Mouse (Mus musculus) liver, embryonic 16.5 days (tissue): ENCODE data around the gene Plod2. TPM values are rescaled to one million over a fixed set of nuclear protein-coding genes. Genes with fewer than 3 reads are reported as not detected.

Source experiments
- ATAC-seq: fragments of 200-750 bp; cut with Nextera tagmentation; 2 replicates; pipeline ENCODE4 v1.8.0; 2017; ENCODE audit warnings: low read depth, mild to moderate bottlenecking, moderate number of reproducible peaks, moderate library complexity
- H3K27ac ChIP-seq: fragments of 300-500 bp; sonication (generic); 2 replicates; pipeline ENCODE4 v1.5.1; 2014; ENCODE audit warnings: mild to moderate bottlenecking, low read length
- H3K27me3 ChIP-seq: fragments of 300-500 bp; sonication (generic); 2 replicates; pipeline ENCODE4 v1.6.1; 2014; ENCODE audit warnings: low read depth, low read length, mixed read lengths; ENCODE audit not compliant: control insufficient read depth, insufficient read depth
- H3K36me3 ChIP-seq: fragments of 300-500 bp; sonication (generic); 2 replicates; pipeline ENCODE4 v1.6.1; 2014; ENCODE audit warnings: mild to moderate bottlenecking; ENCODE audit not compliant: control insufficient read depth, insufficient read depth
- H3K4me1 ChIP-seq: fragments of 300-500 bp; sonication (generic); 2 replicates; pipeline ENCODE4 v1.6.1; 2014; ENCODE audit warnings: low read depth, low read length, mixed read lengths; ENCODE audit not compliant: control insufficient read depth
- H3K4me2 ChIP-seq: fragments of 300-500 bp; sonication (generic); 2 replicates; pipeline ENCODE4 v1.6.1; 2014; ENCODE audit warnings: low read depth, low read length, mixed read lengths
- H3K4me3 ChIP-seq: fragments of 300-500 bp; sonication (generic); 2 replicates; pipeline ENCODE4 v1.5.1; 2014; ENCODE audit warnings: low read depth, mild to moderate bottlenecking, low read length
- H3K9ac ChIP-seq: fragments of 300-500 bp; sonication (generic); 2 replicates; pipeline ENCODE4 v1.6.1; 2014; ENCODE audit warnings: low read depth, low read length
- H3K9me3 ChIP-seq: fragments of 300-500 bp; sonication (generic); replicated peaks from 2 replicates; pipeline ENCODE4 v1.6.1; 2016; ENCODE audit warnings: low read length; ENCODE audit not compliant: control insufficient read depth
- WGBS: fragments of 180-500 bp; shearing (Covaris S2); extraction: QIAGEN DNeasy Blood & Tissue Kit; methylation state at CpG from one replicate; pipeline ENCODE4 v1.1.7; 2014; ENCODE audit not compliant: insufficient replicate concordance; 5-methylcytosine and 5-hydroxymethylcytosine counted together
- polyA plus RNA-seq: library from polyadenylated mRNA; unstranded; fragments of >200 nt; fragmentation: Nextera tagmentation; extraction: Ambion mirVana; gene quantifications from 2 replicates; pipeline ENCODE4 v1.2.1, GENCODE M21; 2015

Gene Plod2
- polyA plus RNA-seq, 1 experiment from 2014 or later = 3.0 TPM

DNA sequence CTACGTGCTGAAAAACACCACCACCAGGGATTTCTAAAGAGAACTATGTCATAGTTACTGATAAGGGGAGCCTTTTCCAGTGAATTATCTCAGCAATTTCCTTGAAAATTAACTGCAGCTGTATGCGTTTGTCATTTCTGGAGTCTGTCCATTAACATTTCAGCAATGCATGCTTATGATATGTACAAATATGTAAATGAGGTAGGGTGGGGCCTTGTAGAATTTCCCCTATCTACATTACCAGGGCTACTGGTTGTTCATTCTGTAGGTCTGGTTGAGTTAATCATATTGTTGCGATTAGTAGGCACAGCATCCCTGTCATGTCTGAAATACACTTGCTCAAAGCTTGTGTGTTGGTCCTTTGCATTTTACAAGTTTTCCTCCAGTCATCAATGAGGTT lies 92.8 kb downstream of the Plod2 start:
- Histone ChIP-seq H3K9ac (no peak overlapping the region), H3K27me3 (no peaks in the 10 kb centered on the region), H3K9me3 (no peaks in the 10 kb centered on the region), H3K4me1 (no peaks in the 10 kb centered on the region), H3K27ac (no peak overlapping the region), H3K4me3 (no peak overlapping the region), H3K4me2 (no peak overlapping the region), H3K36me3 (no peaks in the 10 kb centered on the region)
- no peak for ATAC-seq
- 51% methylated on average over 3 of the region's 3 CpGs for WGBS

DNA sequence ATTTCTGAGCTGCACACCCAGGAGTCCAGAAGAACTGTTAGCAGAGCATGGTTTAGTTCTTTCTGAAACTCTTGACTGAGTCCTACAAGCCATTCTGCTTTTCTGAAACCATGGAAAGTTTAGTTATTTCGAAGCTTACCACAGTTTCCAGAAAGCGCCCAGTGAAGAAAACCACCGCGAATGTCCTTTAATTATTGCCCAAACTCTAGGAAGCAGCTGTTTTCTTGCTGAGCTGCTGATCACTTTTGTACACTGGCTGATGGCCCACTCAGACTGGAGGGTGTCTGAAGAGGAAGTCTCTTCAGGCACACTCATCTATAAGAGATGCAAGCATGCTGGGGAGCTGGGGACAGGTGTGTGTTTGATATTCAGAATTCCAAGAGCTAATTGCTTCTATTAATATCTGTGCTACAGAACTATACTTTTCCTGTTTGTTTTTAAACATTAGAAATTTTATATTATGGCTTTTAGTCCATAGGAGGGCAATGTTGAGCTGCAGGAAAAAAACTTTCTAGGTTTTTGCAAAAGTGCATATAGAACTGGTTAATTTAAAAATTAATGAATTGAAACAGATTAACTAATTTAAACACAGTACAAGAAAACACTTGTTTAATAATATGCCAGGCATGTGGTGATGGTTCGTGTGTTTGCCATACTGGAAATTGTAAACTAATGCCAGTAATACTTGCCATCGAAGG lies 97.3 kb downstream of the Plod2 start:
- 67% methylated on average over 6 of the region's 6 CpGs for WGBS
- no peak overlapping the region for H3K9ac ChIP-seq
- H3K4me3 ChIP-seq = no peak overlapping the region
- no peaks in the 10 kb centered on the region for H3K27me3 ChIP-seq
- no peaks in the 10 kb centered on the region for H3K36me3 ChIP-seq
- no peak overlapping the region for H3K4me2 ChIP-seq
- no peak overlapping the region for H3K27ac ChIP-seq
- ATAC-seq = no peak
- no peaks in the 10 kb centered on the region for H3K4me1 ChIP-seq
- H3K9me3 ChIP-seq = no peaks in the 10 kb centered on the region

DNA sequence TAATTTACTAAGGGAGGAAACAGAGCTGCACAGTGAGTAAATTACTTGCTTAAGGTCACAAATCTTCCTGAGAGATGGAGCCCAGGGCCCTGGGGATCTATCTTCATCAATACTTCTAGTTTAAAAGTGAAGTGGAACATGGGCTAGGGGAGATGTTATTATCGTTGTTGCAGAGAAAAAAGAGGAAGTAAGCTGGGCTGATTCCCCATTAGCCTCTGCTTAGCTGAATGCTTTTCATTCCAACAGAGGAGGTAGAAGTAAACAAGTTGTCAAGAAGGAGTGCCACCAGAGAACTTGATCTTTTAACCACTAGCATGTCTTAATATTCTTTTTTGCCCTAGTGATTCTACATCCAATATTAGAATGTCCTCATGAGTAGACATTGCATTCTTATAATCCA lies 99.7 kb downstream of the Plod2 start:
- ATAC-seq = no peak
- Histone ChIP-seq H3K4me3 (no peak overlapping the region), H3K9ac (no peak overlapping the region)

More for the DNA sequence above, 99.7 kb downstream of the Plod2 start:
- Histone ChIP-seq H3K27me3 (no peaks in the 10 kb centered on the region), H3K4me1 (no peaks in the 10 kb centered on the region), H3K4me2 (no peak overlapping the region), H3K9me3 (no peaks in the 10 kb centered on the region), H3K27ac (no peak overlapping the region), H3K36me3 (no peaks in the 10 kb centered on the region)
- 28% methylated on average over 1 of the region's 1 CpGs for WGBS

Other genes with a start within 250 kb of the Plod2 start
- not detected in 2 replicates for gene 1700057G04Rik, start 232.8 kb upstream of the Plod2 start, polyA plus RNA-seq
- gene Plscr4, start 84.8 kb upstream of the Plod2 start, polyA plus RNA-seq = 0.93 and 1.3 TPM in 2 replicates